Mouse (Mus musculus) gastrocnemius, postnatal 10 days (tissue): ENCODE data around the gene Eif3c. TPM values are rescaled to one million over a fixed set of nuclear protein-coding genes. Genes with fewer than 3 reads are reported as not detected.

Source experiments
- DNase-seq: peaks from one replicate; pipeline ENCODE4 v3.0.0; 2021; ENCODE audit warnings: mixed read lengths
- total RNA-seq, 2 experiments: library from RNA; stranded (reverse); gene quantifications; 2 replicates each; pipeline ENCODE4 v1.2.3; 2021

Eif3c gene
- total RNA-seq, 2 experiments from 2014 or later = 147 to 153 TPM

DNA sequence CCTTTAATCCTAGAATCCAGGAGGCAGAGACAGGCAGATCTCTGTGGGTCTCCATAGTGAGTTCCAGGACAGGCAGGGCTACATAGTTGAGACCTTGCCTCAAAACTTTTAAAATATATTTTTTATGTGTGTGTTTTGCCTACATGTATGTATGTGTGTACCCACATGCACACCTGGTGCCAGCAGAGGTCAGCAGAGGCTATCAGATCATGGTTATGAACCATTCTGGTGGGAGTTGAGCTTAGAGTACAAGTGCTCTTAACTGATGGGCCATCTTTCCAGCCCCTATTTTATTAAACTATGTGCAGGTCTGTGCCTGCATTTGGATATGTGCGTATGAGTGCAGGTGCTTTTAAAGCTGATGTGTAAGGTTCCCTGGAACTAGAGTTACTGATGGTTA is 11.4 kb downstream of the Eif3c start:
- DNase-seq = no peak

DNA sequence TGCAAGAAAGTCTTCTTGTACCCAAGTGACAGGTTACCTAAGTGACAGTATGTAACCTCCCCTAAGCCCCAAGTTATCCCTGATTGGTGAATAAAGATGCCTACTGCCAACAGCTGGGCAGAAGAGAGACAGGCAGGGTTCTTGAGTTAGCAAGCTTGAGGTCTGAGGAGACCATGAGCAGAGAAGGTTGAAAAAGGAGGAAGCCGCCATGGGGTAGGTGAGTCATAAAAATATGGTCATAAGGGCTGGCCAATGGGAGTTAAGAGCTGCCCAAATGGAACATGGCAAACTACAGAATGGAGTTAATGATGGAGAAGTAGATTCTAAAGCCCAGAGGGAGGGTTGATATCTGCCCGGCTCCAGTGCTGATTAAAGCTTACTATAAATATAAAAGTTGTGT is 20.6 kb downstream of the Eif3c start:
- no peak for DNase-seq

DNA sequence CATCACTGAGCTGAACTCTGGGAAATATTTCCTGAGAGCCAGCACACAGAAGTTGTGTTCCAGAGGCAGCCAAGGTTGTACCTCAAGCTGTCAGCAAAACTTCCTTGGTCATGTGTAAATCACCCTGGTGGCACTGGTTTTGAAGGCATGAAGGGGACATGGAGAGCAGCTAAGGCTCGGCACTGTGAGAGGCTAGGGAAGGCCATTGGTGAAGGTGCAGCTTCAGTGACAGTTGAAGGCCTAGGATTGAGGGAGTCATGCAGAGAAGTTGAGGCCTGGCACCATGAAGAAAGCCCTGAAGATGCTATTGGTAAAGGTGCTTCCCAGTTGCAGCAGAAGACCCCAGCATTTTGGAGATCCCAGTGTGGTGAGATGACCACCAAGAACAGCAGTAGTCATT is 24.6 kb downstream of the Eif3c start:
- DNase-seq = no peak

DNA sequence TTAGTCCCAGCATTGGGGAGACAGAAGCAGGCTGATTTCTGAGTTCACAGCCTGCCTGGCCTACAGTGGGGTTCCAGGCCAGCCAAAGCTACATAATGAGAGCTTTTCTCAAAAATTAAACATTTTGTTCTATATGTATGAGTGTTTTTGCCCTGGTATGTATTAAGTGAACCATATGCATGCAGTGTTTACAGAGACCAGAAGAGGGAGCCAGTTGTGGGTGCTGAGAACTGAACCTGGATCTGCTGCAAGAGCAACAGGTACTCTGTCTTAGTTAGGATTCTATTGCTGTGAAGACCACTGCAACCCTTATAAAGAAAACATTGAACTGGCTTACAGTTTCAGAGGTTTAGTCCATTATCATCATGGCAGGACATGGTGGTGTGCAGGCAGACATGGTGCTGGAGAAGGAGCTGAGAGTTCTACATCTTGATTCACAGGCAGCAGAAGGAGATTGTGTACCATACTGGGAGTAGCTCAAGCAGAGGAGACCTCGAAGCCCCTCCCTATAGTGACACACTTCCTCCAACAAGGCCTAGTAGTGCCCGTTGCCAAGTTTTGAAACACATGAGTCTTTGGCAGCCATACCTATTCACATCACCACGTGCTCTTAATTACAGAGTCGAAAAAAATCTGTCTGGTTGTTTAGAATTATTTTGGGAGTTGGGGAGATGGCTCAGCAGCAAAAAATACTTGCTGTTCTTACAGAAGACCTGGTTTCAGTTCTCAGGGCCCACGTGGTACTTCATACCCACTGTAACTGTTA is 28.2 kb downstream of the Eif3c start:
- DNase-seq = no peak

DNA sequence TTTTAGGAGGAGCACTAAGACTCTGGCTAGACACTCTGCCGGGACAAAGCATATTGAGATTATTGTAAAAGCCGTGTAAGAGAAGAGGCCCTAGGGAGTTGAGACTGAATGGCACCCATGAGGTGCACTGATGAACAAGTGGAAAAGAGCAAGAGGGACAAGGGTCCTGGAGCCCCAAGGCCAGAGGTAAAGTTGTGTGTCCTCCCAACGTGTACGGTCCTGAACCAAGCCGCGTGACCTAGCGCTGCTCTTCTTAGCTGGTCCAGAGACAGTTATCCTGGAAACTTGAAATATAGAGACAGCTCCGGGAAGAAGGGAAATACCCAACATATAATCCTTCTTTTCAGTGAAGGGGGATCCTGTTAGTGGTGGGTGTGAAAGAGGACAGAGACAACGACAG is 29.7 kb downstream of the Eif3c start:
- no peak for DNase-seq

DNA sequence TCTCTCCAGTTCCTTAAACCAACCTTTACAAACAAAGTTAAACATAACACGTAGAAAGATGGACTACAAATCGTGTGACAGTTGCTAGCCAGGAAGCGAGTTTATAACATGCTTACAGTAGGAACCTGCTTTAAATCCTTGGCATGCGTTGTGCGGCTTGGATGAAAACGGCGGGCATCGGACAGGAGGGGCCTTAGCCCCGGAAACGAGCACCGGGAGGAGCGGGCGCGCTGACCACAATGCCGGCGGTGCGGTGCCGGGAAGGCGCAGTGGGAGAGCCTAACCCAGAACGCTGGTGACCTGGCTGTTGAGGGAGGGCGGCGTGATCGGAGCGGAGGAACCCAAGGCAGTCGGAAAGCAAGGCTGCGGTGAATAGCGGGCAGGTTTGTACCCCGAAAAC is 30.4 kb downstream of the Eif3c start:
- DNase-seq = peak; percentile 11

DNA sequence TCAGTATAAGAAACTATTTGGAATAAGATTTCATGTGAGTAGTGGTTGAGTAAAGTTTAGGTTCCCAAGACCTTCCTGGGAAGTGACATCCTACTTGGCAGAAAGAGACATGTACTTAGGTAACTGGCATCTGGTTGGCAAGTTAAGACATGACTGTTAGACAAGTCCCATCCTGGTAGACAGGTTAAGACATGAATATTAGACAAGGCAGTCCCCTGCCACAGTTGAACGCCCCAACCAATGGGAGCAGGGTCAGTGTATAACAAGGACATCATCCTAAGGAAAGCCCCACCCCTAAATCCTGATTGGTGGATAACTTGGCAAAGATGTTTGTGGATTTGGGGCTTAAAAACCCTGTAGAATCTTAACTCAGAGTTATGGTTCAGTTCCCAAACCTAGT is 32.8 kb downstream of the Eif3c start:
- DNase-seq = no peak

DNA sequence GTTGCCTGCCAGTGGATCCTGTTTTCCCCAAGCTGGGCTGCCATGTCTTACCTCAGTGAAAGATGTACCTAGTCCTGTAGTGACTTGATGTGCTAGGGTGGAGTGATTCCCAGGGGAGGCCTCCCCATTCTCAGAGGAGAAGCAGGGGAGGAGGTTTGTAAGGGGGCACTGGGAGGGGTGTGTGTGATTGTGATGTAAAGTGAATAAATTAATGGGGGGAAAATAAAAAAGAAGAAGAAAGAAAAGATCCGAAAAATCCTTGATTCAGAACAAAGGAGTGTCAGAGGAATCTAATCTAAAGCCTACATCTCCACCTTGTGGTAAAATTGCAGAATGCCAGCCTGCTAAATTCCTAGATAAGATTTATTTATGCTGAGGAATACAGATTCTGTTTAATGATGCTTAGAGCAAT is 38.0 kb downstream of the Eif3c start:
- no peak for DNase-seq

DNA sequence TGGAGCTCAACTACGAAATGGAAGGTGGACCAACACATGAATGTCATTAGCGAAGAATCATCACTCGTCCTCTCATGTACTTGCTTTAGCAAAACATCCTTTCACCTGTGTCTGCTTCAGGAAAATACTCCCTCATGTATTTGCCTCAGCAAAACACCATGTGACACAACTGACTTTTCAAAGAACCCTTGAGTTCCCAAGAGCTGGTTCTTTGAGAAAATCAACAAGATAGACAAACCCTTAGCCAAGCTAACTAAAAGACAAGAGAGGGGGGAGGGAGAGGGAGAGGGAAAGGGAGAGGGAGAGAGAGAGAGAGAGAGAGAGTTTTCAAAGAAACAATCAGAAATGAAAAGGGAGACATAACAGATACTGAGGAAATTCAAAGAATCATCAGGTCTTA is 42.9 kb downstream of the Eif3c start:
- no peak for DNase-seq

DNA sequence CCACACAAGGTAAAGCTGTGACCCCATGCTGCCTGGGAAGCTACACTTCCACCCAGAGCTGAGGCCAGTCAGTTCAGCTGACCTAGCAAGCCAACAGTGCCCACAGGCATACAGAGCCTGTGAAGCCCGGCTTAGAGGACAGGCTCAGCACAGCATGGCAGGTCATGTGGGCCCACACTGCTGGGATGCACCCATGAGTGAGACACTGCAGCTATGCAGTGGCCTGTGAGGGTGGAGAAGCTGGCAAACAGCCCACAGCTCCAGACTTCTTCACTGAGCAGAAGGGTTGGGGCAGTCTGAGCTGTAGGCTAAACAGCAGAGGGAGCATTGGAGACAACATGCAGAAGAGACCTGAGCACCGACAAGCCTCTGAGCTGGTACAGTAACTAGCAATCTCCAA is 46.7 kb downstream of the Eif3c start:
- DNase-seq = peak; percentile 47

DNA sequence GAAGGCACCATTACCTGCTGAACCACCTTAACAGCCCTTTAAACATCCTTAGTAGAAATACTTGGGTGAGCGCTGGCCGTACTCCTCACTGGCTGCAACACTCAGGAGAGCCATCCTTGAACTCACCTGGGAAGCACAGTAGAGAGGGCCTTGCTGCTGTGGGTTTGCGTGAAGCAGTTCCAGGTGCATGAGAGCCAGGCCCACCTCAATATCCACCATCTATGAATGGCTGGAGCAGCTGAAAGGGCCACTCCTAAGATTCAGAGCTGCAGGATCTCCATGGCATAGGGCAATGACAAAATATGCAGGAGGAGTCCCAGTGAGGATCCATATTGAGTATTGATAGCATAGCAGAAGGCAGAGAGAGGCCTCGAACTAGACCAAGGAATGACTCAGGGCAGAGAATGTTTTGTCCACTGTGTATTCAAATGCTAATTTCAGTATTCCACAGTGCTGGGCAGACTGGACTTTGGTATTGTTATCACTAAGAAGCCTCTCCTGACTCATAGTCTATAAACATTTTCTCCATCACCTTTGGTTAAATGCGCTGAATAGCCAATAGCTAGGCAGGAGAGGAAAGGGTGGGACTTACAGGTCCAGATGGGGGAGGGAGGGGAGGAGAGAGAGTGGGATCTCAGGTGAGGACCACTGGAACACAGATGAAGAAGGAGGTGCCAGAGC is 47.8 kb downstream of the Eif3c start:
- no peak for DNase-seq

DNA sequence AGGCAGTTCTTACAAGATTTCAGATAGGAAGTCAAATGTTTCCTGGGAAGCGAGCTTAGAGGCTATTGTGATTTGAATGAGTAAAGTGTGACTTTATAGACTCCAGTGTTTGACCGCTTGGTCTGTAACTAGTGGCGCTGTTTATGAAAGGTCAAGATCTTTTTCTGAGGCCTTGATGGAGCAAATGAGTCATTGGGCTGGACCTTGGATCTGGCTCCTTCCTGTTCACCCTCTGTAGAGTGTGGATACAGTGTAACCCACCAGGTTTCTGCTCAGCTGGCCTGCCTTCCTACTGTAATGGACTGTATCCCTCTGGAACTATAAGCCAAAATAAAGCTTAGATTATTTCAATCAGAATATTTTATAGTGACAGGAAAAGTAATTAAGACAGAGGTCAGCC is 54.9 kb downstream of the Eif3c start:
- DNase-seq = no peak

DNA sequence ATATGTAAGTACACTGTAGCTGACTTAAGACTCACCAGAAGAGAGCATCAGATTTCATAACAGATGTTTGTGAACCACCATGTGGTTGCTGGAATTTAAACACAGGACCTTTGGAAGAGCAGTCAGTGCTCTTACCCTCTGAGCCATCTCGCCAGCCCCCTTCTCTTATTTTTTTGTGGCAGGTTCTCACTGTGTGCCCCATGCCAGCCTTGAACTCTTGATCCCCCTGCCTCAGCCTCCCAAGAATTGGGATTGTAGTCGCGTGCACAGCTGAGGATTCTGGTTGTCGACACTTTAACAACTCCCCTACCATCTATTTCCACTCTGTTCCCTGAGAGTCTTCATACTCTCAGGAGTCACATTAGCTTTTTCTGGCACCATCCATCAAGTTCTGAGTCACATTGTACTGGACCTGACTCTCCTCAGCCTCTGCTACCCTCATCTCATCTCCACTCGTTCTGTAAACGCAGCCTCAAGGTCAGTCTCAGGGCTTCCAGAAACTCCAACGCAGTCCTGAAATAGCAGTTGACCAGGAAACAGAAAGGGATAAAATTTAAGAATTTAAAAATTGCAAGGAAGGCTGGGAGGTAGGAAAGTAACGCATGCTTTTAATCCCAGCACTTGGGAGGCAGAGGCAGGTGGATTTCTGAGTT is 59.0 kb downstream of the Eif3c start:
- DNase-seq = no peak

DNA sequence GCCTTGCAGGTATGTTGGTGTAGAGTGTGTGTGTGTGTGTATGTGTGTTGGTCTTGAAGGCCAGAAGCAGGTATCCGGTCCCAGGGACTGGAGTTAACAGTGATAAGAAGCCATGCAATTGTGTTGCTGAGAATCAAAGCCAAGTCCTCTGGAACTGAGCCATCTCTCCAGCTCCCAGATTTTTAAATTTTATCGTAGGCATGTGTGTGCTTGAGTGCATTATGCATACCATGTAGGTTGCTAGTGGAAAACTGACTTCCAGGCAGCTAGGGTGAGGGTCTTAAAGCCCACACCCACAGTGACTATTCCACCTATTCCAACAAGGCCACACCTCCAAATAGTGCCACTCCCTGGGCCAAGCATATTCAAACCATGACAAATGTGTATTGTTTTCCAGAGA is 61.3 kb downstream of the Eif3c start:
- no peak for DNase-seq

DNA sequence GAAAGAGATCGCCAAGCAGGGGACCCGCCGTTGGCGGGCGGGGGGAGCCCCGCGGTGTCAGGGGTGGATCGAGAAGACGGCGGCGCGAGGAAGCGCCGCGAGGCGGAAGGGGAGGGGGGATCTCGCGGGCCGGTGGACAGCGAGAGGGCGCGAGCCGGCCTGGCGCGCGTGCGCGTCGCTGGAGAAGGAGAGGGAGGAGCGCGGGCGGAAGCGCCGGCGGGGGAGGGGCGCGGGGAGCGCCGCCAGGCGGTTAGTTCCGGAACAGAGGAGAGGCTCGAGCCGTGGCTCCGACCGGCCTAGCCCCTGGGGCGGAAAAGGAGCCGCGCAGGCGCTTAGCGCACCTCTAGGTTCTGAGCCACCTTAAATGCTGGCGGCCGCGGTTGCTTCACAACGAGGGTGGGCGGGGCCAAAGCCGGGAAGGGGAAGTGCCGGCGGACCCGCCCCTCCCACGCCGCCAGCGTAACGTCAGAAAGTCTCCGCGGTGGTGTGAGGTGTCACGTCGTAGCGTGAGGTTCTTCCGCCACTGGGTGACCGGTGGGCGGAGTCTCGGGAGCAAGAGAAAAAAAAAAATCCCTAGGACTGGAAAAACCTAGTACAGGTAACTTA is 62.8 kb downstream of the Eif3c start, which contains the start of gene Atxn2l:
TSS of gene Atxn2l (minus strand) at position 165 of the 606 bp plus-strand sequence.
- DNase-seq = peak; percentile 99

DNA sequence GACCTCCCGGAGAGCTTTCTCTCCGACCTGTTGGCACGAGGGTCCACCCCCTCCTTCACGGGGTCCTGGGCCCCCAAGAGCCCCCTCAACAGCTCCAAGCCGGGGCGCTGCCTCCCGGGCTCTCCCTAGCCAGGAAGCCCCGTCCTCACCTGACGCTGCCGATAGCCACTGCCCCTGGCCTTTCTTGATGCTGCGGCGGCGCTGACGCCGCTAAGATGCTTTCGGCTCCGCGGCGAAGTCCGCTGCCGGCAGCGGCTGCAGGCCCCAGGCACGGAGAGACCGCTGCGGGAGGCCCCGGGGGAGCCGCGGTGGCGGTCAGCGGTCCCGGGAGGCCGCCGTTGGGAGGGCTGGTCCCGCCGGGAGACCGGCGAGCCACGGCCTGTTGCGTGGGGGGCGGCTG is 63.5 kb downstream of the Eif3c start:
- no peak for DNase-seq

DNA sequence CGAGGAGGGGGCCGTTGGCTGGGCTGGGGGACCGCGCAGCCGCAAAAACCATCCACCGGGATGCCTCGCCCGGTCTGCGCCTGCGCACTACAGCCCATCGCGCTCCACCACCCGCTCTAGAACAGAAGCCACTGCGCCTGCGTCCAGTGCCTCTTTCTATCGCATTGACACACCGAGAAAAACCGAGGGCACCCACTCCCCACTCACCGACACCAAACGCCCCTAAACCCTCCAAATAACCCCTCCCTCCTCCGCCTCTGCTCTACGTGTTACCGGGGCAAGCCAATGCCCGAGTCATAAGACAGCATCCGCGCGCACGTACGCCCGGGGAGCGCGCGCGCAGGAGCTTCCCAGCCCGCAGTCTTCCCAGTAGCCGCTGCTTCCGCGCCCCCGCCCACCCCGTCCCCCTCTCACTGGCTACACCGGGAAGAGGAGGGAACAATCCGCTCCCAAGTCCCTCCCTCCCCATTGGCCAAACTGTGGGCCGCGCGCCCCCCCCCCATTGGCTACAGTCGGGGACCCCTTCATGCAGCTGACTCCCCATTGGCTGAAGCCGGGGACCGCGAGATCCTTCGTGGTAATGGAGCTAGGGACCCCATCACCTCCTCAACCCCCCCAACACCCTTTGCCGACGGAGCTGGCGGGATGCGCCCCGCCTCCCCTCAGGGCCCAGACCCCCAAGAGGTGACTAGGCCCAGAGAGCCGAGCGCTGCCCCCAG is 64.0 kb downstream of the Eif3c start:
- DNase-seq = peak; percentile 91

DNA sequence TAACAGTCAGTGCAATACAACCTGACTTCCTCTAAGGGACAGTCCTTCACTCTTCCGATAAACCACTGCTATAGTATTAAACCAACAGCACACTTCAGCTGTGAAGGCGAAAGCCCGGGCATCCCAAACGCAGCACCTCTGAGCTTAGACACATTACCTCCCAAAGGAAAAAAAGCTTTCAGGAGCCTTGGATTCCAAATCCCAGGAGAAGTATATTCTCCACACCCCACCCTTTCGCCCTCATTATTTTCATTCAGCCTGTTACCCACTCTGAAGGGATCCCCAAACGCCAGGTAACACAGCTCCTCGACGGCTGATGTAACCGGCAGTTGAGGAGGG is 64.6 kb downstream of the Eif3c start:
- DNase-seq = no peak

DNA sequence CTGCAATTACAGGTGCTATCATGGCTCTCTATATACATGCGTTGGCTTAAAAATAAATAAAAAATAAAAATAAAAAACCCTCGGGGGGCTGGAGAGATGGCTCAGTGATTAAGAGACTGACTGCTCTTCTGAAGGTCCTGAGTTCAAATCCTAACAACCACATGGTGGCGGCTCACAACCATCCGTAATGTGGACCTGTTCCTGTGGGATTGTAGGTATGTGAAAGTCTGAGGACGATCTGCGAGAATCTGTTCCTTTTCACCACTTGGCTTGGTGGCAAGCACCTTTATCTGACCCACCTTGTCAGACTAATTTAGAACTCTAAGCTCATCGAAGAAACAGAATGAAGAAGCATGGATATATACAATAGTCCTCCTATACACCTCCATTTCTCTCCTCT is 66.8 kb downstream of the Eif3c start:
- no peak for DNase-seq

DNA sequence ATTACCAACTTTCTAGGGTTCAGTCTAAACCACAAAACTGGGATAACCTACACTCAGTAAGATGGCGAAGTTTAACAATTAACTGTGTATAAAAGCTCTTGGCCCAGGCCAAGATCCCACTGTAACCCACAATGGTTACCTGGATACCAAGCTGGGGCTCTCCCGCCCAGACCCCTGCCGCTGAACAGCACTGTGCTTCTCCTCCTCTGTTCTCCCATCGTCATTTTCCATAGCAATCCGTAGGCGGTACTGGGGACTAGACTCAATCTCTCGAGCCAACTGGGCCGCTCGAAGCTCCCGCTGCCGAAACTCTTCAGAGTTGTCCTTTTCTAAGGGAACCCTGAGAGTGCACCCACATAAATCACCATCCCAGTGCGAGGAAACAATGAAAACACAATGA is 68.2 kb downstream of the Eif3c start:
- no peak for DNase-seq

DNA sequence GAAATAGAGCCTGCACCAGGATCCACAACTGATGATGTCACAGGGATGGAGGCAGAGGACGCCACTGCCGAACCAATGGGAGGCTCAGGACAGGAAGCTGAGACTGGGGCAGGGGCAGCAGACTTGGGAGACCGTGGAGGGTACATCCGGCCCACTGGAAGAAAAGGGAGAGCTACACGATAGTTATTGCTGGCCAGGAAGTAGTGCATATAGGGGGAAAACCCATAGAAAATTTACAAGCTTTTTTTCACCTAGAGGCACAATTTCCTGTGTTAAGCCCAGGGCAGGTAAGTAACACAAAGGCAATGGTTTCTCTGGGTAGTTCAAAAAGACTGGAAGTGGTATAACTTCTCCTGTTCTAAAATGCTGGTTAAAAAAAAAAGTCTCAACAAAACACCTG is 69.7 kb downstream of the Eif3c start:
- no peak for DNase-seq
